Mouse (Mus musculus) neural tube, embryonic 11.5 days (tissue): Measurements from ENCODE around the gene Krt12. TPM values are rescaled to one million over a fixed set of nuclear protein-coding genes. Genes with fewer than 3 reads are reported as not detected.

Experiments used
- ATAC-seq: fragments of 200-750 bp; cut with Nextera tagmentation; 2 replicates; pipeline ENCODE4 v1.8.0; 2017; ENCODE audit warnings: moderate number of reproducible peaks, mild to moderate bottlenecking, moderate TSS enrichment, moderate library complexity; ENCODE audit not compliant: insufficient read depth, low FRiP score, low TSS enrichment
- DNase-seq: peaks from one replicate; pipeline ENCODE4 v3.0.0-alpha.2; 2015; ENCODE audit warnings: low spot score
- H3K27ac ChIP-seq: fragments of 300-500 bp; sonication (generic); 2 replicates; pipeline ENCODE4 v1.5.1; 2014; ENCODE audit warnings: low read depth, mild to moderate bottlenecking, low read length
- H3K27me3 ChIP-seq: fragments of 300-500 bp; sonication (generic); 2 replicates; pipeline ENCODE4 v1.6.1; 2014; ENCODE audit warnings: mild to moderate bottlenecking, low read length, mixed read lengths; ENCODE audit not compliant: control insufficient read depth, insufficient read depth
- H3K36me3 ChIP-seq: fragments of 300-500 bp; sonication (generic); 2 replicates; pipeline ENCODE4 v1.6.1; 2014; ENCODE audit warnings: mild to moderate bottlenecking, low read length, moderate library complexity, mixed read lengths; ENCODE audit not compliant: control insufficient read depth, insufficient read depth
- H3K4me1 ChIP-seq: fragments of 300-500 bp; sonication (generic); 2 replicates; pipeline ENCODE4 v1.6.1; 2014; ENCODE audit warnings: low read length, mixed read lengths; ENCODE audit not compliant: control insufficient read depth, insufficient read depth
- H3K4me2 ChIP-seq: fragments of 300-500 bp; sonication (generic); 2 replicates; pipeline ENCODE4 v1.6.1; 2014; ENCODE audit warnings: low read depth, mild to moderate bottlenecking, moderate library complexity
- H3K4me3 ChIP-seq: fragments of 300-500 bp; sonication (generic); 2 replicates; pipeline ENCODE4 v1.5.1; 2014; ENCODE audit warnings: low read depth, low read length
- H3K9ac ChIP-seq: fragments of 300-500 bp; sonication (generic); 2 replicates; pipeline ENCODE4 v1.6.1; 2014; ENCODE audit warnings: mild to moderate bottlenecking, low read length
- H3K9me3 ChIP-seq: fragments of 300-500 bp; sonication (generic); 2 replicates; pipeline ENCODE4 v1.6.1; 2016; ENCODE audit warnings: low read length; ENCODE audit not compliant: control insufficient read depth
- WGBS: fragments of 180-500 bp; shearing (Covaris S2); extraction: QIAGEN DNeasy Blood & Tissue Kit; methylation state at CpG from one replicate; pipeline ENCODE4 v1.1.7; 2014; 5-methylcytosine and 5-hydroxymethylcytosine counted together
- polyA plus RNA-seq: library from polyadenylated mRNA; unstranded; fragments of >200 nt; fragmentation: Nextera tagmentation; extraction: Ambion mirVana; gene quantifications from 2 replicates; pipeline ENCODE4 v1.2.1, GENCODE M21; 2014

The Krt12 gene
- polyA plus RNA-seq, 1 experiment from 2014 or later = not detected

- no peak for DNase-seq
- 84% methylated on average over 8 of the region's 8 CpGs for WGBS
- H3K9me3 ChIP-seq = no peaks in the 10 kb centered on the region
Observed at GRCm38 (mm10) chr11:99369853-99370451, 52.1 kb downstream of the Krt12 start.

GRCm38 (mm10) chr11:99369229-99369628, 52.8 kb downstream of the Krt12 start:
- DNase-seq (peak; percentile 12), ATAC-seq (no peak)
- Histone ChIP-seq H3K4me1 (no peaks in the 10 kb centered on the region), H3K9me3 (no peaks in the 10 kb centered on the region), H3K27ac (no peak overlapping the region), H3K4me3 (no peak overlapping the region), H3K27me3 (no peaks in the 10 kb centered on the region), H3K4me2 (no peak overlapping the region), H3K9ac (no peak overlapping the region), H3K36me3 (no peaks in the 10 kb centered on the region)
- WGBS = 18% methylated on average over 3 of the region's 3 CpGs

More at GRCm38 (mm10) chr11:99369853-99370451, 52.1 kb downstream of the Krt12 start:
- no peaks in the 10 kb centered on the region for H3K27me3 ChIP-seq
- no peak overlapping the region for H3K4me2 ChIP-seq
- no peak overlapping the region for H3K9ac ChIP-seq
- H3K36me3 ChIP-seq = no peaks in the 10 kb centered on the region
- no peak overlapping the region for H3K4me3 ChIP-seq
- no peak for ATAC-seq
- H3K4me1 ChIP-seq = no peaks in the 10 kb centered on the region
- no peak overlapping the region for H3K27ac ChIP-seq

- H3K9ac ChIP-seq = no peak overlapping the region
- H3K9me3 ChIP-seq = no peaks in the 10 kb centered on the region
- H3K4me2 ChIP-seq = no peak overlapping the region
- H3K27ac ChIP-seq = no peak overlapping the region
- no peak overlapping the region for H3K4me3 ChIP-seq
- DNase-seq = peak; percentile 23
- 50% methylated on average over 10 of the region's 10 CpGs for WGBS
- H3K36me3 ChIP-seq = no peaks in the 10 kb centered on the region
- no peaks in the 10 kb centered on the region for H3K27me3 ChIP-seq
- H3K4me1 ChIP-seq = no peaks in the 10 kb centered on the region
- no peak for ATAC-seq
Observed at GRCm38 (mm10) chr11:99366791-99367190, 55.3 kb downstream of the Krt12 start.

Other genes starting within 250 kb of the Krt12 start
- 192 and 216 TPM in 2 replicates for gene Smarce1, start 191.2 kb downstream of the Krt12 start, polyA plus RNA-seq
- 0.37 and 0.44 TPM in 2 replicates for gene Krt222, start 178.2 kb downstream of the Krt12 start, polyA plus RNA-seq
- gene Krt24, start 137.0 kb downstream of the Krt12 start, polyA plus RNA-seq = not detected in 2 replicates
- 0.12 and 0.23 TPM in 2 replicates for gene Krt25, start 99.3 kb downstream of the Krt12 start, polyA plus RNA-seq
- gene Krt26, start 84.3 kb downstream of the Krt12 start, polyA plus RNA-seq = 0.12 TPM in 1 of 2 replicates, not detected in the other
- gene Krt27, start 71.2 kb downstream of the Krt12 start, polyA plus RNA-seq = not detected in 2 replicates
- 0.15 and 0.19 TPM in 2 replicates for gene Krt28, start 47.4 kb downstream of the Krt12 start, polyA plus RNA-seq
- gene Krt10, start 32.9 kb downstream of the Krt12 start, polyA plus RNA-seq = 22.4 and 23.5 TPM in 2 replicates
- 0.19 and 0.28 TPM in 2 replicates for gene Krt20, start 15.9 kb upstream of the Krt12 start, polyA plus RNA-seq
- gene Krt23, start 70.9 kb upstream of the Krt12 start, polyA plus RNA-seq = not detected in 2 replicates
- gene Krt39, start 99.1 kb upstream of the Krt12 start, polyA plus RNA-seq = not detected in 2 replicates
- not detected in 2 replicates for gene Krt40, start 120.9 kb upstream of the Krt12 start, polyA plus RNA-seq
- gene Krtap3-3, start 128.6 kb upstream of the Krt12 start, polyA plus RNA-seq = not detected in 2 replicates
- not detected in 2 replicates for gene Krtap3-2, start 134.6 kb upstream of the Krt12 start, polyA plus RNA-seq
- gene Gm11939, start 137.2 kb upstream of the Krt12 start, polyA plus RNA-seq = not detected in 2 replicates
- gene Krtap3-1, start 144.4 kb upstream of the Krt12 start, polyA plus RNA-seq = not detected in 2 replicates
- gene Krtap1-5, start 158.8 kb upstream of the Krt12 start, polyA plus RNA-seq = not detected in 2 replicates
- gene Krtap1-4, start 161.4 kb upstream of the Krt12 start, polyA plus RNA-seq = not detected in 2 replicates
- not detected in 2 replicates for gene Krtap1-3, start 169.1 kb upstream of the Krt12 start, polyA plus RNA-seq
- gene Krtap9-3, start 175.8 kb upstream of the Krt12 start, polyA plus RNA-seq = not detected in 2 replicates
- gene Gm11938, start 181.0 kb upstream of the Krt12 start, polyA plus RNA-seq = not detected in 2 replicates
- gene Gm11937, start 187.9 kb upstream of the Krt12 start, polyA plus RNA-seq = not detected in 2 replicates
- gene Krtap2-4, start 192.6 kb upstream of the Krt12 start, polyA plus RNA-seq = not detected in 2 replicates
- gene Gm11562, start 198.2 kb upstream of the Krt12 start, polyA plus RNA-seq = not detected in 2 replicates
- not detected in 2 replicates for gene Krtap4-1, start 206.0 kb upstream of the Krt12 start, polyA plus RNA-seq
- gene Krtap4-2, start 212.8 kb upstream of the Krt12 start, polyA plus RNA-seq = not detected in 2 replicates
- gene Krtap4-7, start 221.8 kb upstream of the Krt12 start, polyA plus RNA-seq = not detected in 2 replicates
- gene Gm11555, start 228.0 kb upstream of the Krt12 start, polyA plus RNA-seq = not detected in 2 replicates
- not detected in 2 replicates for gene Gm11563, start 236.7 kb upstream of the Krt12 start, polyA plus RNA-seq
- gene Krtap4-6, start 243.7 kb upstream of the Krt12 start, polyA plus RNA-seq = not detected in 2 replicates